Mouse (Mus musculus): ENCODE measurements around the gene Prex1.

Gene Prex1

DNA sequence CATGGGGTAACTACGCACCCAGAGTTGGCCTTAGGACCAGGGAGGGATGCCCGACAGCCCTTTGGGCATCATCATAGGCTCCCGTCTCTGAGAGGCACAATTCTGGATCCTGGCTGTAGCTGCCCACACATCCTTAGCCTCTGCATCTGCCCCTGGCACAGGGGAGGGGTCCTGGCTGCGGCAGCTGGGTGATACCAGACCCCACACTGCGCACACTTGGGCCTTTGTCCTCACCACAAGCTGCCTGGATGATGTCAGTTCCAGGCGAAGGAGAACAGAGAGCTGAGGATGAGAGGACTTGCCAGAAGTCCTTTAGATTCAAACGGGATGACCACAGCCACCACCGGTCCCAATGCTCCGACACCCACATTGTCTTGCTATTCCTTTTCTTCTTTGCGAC is 78.1 kb downstream of the Prex1 start:
- no peak for DNase-seq (ENCODE audit: low read depth, low spot score)

DNA sequence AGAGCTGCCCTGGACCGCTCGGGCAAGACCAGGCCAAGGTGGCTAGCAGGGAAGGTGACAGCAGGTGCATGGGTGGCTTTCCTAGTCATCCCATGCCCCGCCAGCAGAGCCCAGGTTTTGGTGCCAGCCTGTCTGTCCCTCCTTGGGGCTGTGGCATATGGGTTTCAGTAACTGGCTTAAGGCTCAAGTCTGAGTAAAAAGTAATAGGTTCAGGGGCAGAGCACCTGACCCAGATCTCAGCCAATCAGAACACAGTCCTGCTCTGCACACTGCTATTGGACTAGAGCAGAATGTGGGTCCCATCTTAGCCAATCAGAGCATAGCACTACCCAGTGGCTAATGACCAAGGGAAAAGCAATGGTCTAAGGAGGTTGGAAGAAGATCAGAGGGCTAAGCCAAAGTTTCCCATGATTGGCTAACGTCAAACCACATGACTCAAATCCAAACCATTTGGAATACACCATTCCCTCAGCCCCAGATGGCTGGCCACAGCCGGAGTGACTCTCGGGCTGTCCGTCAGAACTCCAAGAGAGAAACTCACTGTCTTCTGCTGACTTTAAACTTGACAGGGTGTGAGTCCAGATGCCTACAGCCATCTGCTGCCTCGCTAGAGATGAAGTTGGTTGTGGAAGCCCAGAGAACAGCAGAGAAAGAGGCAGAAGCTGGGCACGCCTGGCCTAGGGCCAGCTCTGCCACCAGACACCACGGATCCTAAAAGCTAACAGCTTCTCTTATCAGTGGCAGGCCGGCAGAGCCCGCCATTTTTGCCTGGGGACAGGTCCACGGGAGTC is 80.9 kb downstream of the Prex1 start:
- peak; percentile 64 for DNase-seq (ENCODE audit: low read depth, low spot score)

DNA sequence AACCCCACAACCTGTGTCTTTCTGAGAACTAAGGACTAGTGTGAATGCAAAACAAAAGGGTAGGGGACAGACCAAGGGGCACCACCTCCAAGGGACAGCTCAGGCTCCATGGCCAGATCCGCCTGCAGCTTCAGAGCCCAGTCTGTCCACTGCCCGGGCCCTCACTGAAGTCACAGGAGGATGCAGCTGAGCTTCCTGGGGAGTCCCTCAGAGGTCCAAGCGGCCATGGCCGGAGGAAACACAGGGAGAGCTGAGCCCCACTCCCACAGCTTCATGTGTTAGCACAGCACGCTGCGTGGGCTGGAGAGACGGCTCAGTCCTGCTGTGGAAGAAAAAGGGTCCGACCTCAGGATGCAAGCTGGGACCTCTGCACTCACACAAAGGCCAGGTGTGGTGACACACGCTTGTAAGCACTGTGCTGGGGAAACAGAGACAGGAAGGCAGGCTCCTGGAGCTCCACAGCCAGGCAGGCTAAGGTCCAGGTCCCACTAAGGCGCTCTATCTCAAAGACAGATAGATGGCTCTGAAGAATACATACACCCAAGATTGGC is 81.9 kb downstream of the Prex1 start:
- DNase-seq (ENCODE audit: low read depth, low spot score) = no peak

- no peak for DNase-seq (ENCODE audit: low read depth, low spot score)
Observed at GRCm38 (mm10) chr2:166631189-166631588, 82.4 kb downstream of the Prex1 start.

- DNase-seq (ENCODE audit: low read depth, low spot score) = no peak
Observed at GRCm38 (mm10) chr2:166629941-166630674, 83.5 kb downstream of the Prex1 start.

GRCm38 (mm10) chr2:166627578-166627977 is 86.1 kb downstream of the Prex1 start:
- DNase-seq (ENCODE audit: low read depth, low spot score) = no peak

- no peak for DNase-seq (ENCODE audit: low read depth, low spot score)
Observed at GRCm38 (mm10) chr2:166625219-166625618, 88.4 kb downstream of the Prex1 start.

GRCm38 (mm10) chr2:166623081-166623567 is 90.5 kb downstream of the Prex1 start:
- DNase-seq (ENCODE audit: low read depth, low spot score) = no peak

DNA sequence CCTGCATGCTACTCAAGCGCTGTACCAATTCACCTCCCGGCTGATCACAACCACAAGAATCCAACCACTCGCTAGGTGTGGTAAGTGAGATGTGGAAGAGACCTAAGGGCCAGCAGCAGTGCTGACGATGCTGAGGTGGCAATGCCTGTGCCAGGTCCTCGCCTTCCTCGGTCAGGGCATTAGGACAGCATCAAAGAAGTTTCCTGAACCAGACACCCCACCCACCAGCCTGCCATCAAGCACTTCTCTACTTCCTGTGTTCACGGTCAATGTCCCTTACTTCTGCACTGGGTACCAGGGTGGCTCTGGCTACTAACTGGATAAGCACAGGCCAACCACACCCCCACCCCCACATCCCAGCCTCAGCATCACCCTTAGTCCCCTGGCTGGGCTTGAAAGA is 91.0 kb downstream of the Prex1 start:
- DNase-seq (ENCODE audit: low read depth, low spot score) = no peak

DNA sequence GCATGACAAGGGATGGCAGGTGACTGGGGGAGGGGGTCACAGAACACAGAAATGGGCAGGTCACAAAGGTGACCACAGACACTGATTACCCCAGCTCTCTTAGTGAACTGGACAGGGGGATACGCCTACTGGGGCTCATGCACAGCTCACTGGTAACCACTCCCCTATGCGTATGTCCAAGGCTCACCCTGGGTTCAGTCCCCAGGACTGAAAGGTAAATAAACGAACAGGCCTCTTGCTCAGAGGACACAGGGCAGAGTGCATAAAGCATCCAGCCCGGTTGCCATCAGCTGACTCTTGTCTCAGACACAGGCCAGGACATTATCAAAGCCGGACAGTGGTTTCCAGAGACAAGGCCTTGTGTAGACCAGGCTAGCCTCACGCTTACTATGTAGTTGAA is 91.6 kb downstream of the Prex1 start:
- DNase-seq (ENCODE audit: low read depth, low spot score) = no peak

DNA sequence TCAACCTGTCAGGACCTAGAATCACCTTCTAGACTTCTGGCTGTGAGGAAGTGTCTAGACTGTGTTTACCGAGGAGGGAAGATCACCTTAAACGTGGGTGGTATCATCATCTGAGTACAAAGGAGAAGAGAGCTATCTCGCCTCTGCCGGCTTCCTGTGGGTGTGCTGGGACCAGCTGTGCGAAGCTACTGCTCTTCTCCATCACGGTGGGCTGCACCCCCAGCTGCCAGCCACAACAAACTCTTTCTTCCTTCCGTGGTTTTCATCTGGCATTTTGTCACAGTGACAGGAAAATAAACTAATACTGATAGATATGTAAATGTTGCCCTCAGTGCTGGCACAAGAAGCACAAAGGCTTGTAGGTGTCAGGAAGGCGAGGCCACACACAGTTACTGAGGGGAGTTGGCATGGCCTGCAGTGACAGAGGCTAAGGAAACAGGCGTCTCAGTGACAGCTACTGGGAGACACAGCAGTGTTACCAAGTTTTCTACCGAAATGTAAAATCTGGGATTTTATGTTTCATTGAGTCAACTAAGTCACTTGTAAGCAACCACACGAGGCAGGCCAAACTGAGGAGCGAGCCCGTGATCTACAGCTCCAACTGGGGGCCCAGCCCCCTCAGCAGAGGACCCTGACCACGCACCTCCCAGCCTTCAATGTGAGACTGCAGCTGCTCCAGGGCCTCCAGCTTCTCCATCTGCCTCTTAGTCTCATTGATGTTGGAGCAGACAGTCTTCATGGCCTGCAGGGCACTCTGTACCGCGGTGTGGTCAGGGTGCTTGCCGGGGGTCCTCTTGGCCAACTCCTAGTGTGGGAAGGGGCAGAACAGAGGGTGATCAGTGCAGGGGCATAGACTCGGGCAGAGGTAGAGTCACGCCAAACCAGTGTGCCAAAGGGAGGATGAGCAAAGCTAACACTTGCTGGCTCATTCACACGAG is 92.8 kb downstream of the Prex1 start:
- DNase-seq (ENCODE audit: low read depth, low spot score) = no peak

DNA sequence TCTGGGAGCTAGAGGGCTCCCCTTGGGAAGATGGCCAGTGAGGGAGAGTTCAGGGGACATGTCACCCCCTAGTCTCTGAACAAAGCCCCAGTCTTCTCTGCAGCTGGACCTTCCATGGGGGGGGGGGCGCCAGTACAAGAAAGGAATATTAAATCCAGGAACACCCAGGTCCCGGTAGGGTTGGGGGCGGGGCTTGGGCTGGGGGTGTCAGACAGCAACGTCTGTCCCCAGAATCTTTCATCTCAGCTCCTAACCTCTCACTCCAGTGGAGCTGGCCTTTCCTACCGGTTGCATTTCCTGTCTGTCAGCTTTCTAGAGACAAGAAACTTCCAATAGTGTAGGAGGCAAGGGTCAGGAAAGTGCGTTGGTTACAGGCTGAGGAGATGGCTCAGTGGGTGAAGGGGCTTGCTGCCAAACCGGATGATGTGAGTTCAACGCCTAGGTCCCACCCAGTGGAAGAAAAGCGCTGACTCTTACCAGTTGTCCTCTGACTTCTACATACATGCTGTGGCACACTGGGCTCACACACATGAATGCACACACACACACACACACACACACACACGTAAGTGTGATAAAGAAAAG is 93.6 kb downstream of the Prex1 start:
- no peak for DNase-seq (ENCODE audit: low read depth, low spot score)

GRCm38 (mm10) chr2:166619270-166619669 is 94.4 kb downstream of the Prex1 start:
- DNase-seq (ENCODE audit: low read depth, low spot score) = no peak

DNA sequence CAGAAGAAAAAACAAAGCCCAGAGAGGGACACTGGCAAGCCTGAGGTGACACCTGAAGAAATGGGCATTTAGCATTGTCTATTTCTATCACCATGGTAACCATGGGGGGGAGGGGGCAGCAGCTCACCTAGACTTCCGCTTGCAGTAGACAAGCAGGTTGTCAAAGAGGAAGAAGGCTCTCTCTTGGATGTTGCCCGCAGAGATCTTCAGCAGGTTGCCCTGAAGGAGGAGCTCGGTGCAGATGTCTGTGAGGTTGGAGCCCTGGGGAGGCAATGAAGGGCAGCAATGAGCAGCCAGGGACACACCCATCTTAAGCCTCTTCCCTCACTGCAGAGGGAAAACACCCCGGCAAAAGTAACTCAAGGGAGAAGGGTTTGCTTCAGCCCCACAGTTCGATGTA is 95.9 kb downstream of the Prex1 start:
- DNase-seq (ENCODE audit: low read depth, low spot score) = no peak

DNA sequence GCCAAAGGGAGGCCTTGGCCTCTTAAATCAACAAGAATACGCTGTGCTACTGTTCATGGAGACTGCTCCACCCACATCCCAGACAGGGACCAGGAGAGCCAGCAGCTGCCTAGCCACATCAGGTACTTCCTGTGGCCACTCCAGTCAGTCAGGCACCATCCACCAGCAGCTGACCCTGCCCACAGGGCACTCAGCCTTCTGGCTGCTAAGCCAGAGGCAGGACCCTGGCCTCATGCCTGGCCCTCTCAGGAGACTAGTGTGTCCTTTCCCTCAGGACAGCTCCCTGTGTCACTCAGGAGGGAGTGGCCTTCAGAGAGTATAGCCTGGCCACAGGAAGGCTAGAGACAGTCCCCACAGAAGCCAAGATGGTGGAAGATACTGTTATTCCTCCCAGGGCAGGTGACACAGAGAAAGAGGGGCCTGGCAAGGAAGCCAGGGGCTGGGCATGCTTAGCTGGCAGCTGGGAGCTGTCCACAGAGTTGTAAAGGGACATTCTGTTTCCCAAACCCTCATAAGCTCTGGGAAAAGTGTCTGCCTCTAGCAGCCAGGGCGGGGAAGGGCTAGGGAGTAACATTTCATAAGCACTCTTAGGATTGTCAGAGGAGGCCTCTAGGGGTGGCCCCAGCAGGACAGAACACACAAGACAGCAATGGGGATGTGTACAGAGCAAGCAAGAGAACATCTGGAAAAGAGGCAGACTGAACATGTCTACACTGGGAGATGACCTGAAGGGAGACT is 98.1 kb downstream of the Prex1 start:
- DNase-seq (ENCODE audit: low read depth, low spot score) = no peak

DNA sequence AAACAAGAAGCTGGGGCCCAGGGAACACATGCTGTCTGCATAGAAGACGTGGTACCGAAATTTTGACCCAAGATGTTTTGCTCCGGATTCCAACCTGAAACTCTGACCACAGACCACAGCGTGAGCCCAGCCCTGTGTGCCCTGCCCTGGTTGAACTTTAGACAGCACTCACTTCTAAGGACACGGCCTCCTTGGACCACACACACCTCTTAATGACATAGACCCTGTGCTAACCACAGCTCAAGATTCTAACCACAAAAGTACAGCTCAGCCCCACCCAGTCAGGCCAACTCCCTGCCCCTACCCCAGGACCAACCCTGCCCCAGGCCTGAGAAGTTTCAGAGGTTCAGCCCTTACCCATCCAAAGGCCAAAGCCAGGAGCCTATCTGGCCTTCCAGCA is 103.4 kb downstream of the Prex1 start:
- no peak for DNase-seq (ENCODE audit: low read depth, low spot score)

GRCm38 (mm10) chr2:166608509-166608908 is 105.1 kb downstream of the Prex1 start:
- no peak for DNase-seq (ENCODE audit: low read depth, low spot score)

DNA sequence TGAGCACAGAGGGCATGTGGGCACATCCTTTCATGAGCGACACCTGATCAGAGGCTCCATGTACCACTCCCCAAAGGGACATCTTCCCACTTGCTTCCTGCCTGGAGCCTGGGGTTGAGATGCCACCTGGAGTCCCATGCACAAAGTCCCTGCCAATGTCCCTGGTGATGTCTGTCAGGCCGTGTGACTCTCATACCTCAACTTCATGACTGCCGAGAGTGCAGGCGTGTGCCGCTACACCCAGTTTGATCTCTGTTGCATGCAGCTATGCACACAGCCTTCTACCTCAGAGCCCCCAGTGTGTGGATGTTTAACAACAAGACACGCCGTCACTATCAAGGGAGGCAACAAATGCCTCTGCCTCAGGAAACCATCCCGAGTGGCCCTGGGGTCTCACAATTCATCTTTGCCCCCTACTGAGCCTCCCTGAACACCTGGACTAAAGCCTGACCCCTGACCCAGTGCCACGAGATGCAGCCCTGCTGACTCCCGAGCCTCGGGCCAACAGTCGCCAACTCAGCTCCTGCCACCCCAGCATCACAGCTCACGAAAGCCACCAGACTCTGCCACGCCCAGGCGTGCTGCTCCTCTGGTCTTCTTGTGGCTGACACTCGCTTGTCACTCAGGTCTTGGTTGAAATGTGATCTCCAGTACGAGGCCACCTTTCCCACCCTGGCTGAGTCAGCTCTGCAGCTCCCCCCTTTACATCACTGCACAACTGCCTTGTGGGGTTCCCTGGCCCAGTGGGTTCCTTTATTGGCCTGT is 107.0 kb downstream of the Prex1 start:
- DNase-seq (ENCODE audit: low read depth, low spot score) = no peak

- no peak for DNase-seq (ENCODE audit: low read depth, low spot score)
Observed at GRCm38 (mm10) chr2:166606053-166606452, 107.6 kb downstream of the Prex1 start.
